Mouse (Mus musculus) monocyte, adult 5-6 weeks (primary cell): ENCODE data around the gene Enkur. TPM values are rescaled to one million over a fixed set of nuclear protein-coding genes. Genes with fewer than 3 reads are reported as not detected.

Experiments
- total RNA-seq: library from RNA; stranded (forward); fragments of 200-1000, 200-491, 200-594 nt; gene quantifications from 3 replicates; pipeline ENCODE4 v1.2.3, GENCODE M21; 2017

Gene Enkur
- total RNA-seq, 1 experiment from 2014 or later: 5.6 TPM

Other genes with a start within 250 kb of the Enkur start
- 11.1 to 28.0 TPM (median 16.4 TPM) in 3 replicates for gene Arhgap21, start 236.5 kb downstream of the Enkur start, total RNA-seq
- 2.4 to 3.8 TPM (median 2.7 TPM) in 3 replicates for gene Thnsl1, start 359 bp upstream of the Enkur start, total RNA-seq
- not detected in 3 replicates for gene Gpr158, start 162.2 kb upstream of the Enkur start, total RNA-seq